Mouse (Mus musculus) ES-Bruce4 (cell line): Measurements from ENCODE around the gene Adam8.

Experiments used
- CTCF ChIP-seq: IDR thresholded peaks from one replicate; pipeline ENCODE4 v1.8.1; 2011; ENCODE audit warnings: low read depth, low read length
- POLR2A ChIP-seq: IDR thresholded peaks from one replicate; pipeline ENCODE4 v1.8.1; 2011; ENCODE audit warnings: low read length; ENCODE audit not compliant: insufficient read depth

GRCm38 (mm10) chr7:139944291-139945240, 47.8 kb downstream of the Adam8 start:
- TF ChIP-seq CTCF (no peak), POLR2A (no peak)
